Mouse (Mus musculus): Measurements from ENCODE around the gene Cd200r3. TPM values are rescaled to one million over a fixed set of nuclear protein-coding genes. Genes with fewer than 3 reads are reported as not detected.

The Cd200r3 gene
- total RNA-seq, 2 experiments from 2014 or later: not detected

Other genes starting within 250 kb of the Cd200r3 start
- gene Nepro, start 219.4 kb upstream of the Cd200r3 start, total RNA-seq (2021): 1 to 10 TPM; 5.4 to 6.0 TPM
- gene Gtpbp8, start 197.3 kb upstream of the Cd200r3 start, total RNA-seq (2021): 10 to 100 TPM; 24.7 to 25.1 TPM
- gene Cd200r1, start 177.9 kb upstream of the Cd200r3 start, total RNA-seq (2021): under 1 TPM in 1 of 2 experiments, not detected in 1; 0.40 TPM
- not detected for gene Cd200r4, start 131.9 kb upstream of the Cd200r3 start, total RNA-seq (2021)
- not detected for gene Cd200r2, start 76.6 kb upstream of the Cd200r3 start, total RNA-seq (2021)
- 1 to 10 TPM; 3.1 to 3.4 TPM for gene Ccdc80, start 149.7 kb downstream of the Cd200r3 start, total RNA-seq (2021)
- 10 to 100 TPM; 53.0 to 57.7 TPM for gene Slc35a5, start 215.0 kb downstream of the Cd200r3 start, total RNA-seq (2021)
- 10 to 100 TPM; 45.2 to 48.3 TPM for gene Atg3, start 215.1 kb downstream of the Cd200r3 start, total RNA-seq (2021)